Mouse (Mus musculus) heart, postnatal 36 days (tissue): Measurements from ENCODE around the gene Trex1. TPM values are rescaled to one million over a fixed set of nuclear protein-coding genes. Genes with fewer than 3 reads are reported as not detected.

Experiments used
- DNase-seq, 2 experiments: peaks; one replicate each; pipeline ENCODE4 v3.0.0; 2021 to 2022
- intact Hi-C: fragments of 180-260 bp; cut with DNase I; formaldehyde crosslinking; loops from one replicate; pipeline ENCODE4 v1.15.1; 2025
- total RNA-seq, 2 experiments: library from RNA; stranded (reverse); gene quantifications; 2 replicates each; pipeline ENCODE4 v1.2.3; 2021

Gene Trex1
- 10 to 100 TPM; 14.0 to 14.7 TPM for total RNA-seq

GRCm38 (mm10) chr9:109059136-109059903 is at the start of gene Trex1:
Trex1 (minus strand) TSS chr9:109059734.
- DNase-seq, result peak; percentile 88 to 93
- intact Hi-C loops, result loop anchor here (1.0 to 5.0 kb wide), 3 partner anchors 21 to 122 kb away; partner anchors contain the start of genes Shisa5 and Uqcrc1

GRCm38 (mm10) chr9:109107341-109107740 is 47.8 kb upstream of the Trex1 start:
- intact Hi-C loops, result no loop called here
- no peak for DNase-seq

- DNase-seq, result no peak
- intact Hi-C loops, result no loop called here
Observed at GRCm38 (mm10) chr9:109105648-109106047, 46.1 kb upstream of the Trex1 start.

- DNase-seq, result no peak
Observed at GRCm38 (mm10) chr9:109105011-109105410, 45.5 kb upstream of the Trex1 start.

GRCm38 (mm10) chr9:109104083-109104482 is 44.5 kb upstream of the Trex1 start:
- no peak for DNase-seq
- intact Hi-C loops, result no loop called here

More at GRCm38 (mm10) chr9:109105011-109105410, 45.5 kb upstream of the Trex1 start:
- intact Hi-C loops, result no loop called here

- intact Hi-C loops, result no loop called here
- DNase-seq, result no peak
Observed at GRCm38 (mm10) chr9:109103250-109103649, 43.7 kb upstream of the Trex1 start.

GRCm38 (mm10) chr9:109102541-109102940 is 43.0 kb upstream of the Trex1 start:
- intact Hi-C loops, result no loop called here

GRCm38 (mm10) chr9:109101933-109102445 is 42.5 kb upstream of the Trex1 start:
- intact Hi-C loops, result no loop called here
- DNase-seq, result no peak

More at GRCm38 (mm10) chr9:109102541-109102940, 43.0 kb upstream of the Trex1 start:
- DNase-seq, result no peak

GRCm38 (mm10) chr9:109100307-109100928 is 40.9 kb upstream of the Trex1 start:
- intact Hi-C loops, result no loop called here
- DNase-seq, result no peak

- intact Hi-C loops, result no loop called here
- peak in 1 of 2 experiments; percentile 59 for DNase-seq
Observed at GRCm38 (mm10) chr9:109098969-109099368, 39.4 kb upstream of the Trex1 start.

- intact Hi-C loops, result no loop called here
- DNase-seq, result no peak
Observed at GRCm38 (mm10) chr9:109098366-109098765, 38.8 kb upstream of the Trex1 start.

GRCm38 (mm10) chr9:109097831-109098230 is 38.3 kb upstream of the Trex1 start:
- peak in 1 of 2 experiments; percentile 45 for DNase-seq
- intact Hi-C loops, result no loop called here

- no peak for DNase-seq
- intact Hi-C loops, result no loop called here
Observed at GRCm38 (mm10) chr9:109097291-109097690, 37.8 kb upstream of the Trex1 start.

- no peak for DNase-seq
- intact Hi-C loops, result no loop called here
Observed at GRCm38 (mm10) chr9:109096856-109097255, 37.3 kb upstream of the Trex1 start.

- intact Hi-C loops, result no loop called here
- DNase-seq, result no peak
Observed at GRCm38 (mm10) chr9:109096251-109096661, 36.7 kb upstream of the Trex1 start.

- DNase-seq, result peak; percentile 65 to 73
- intact Hi-C loops, result no loop called here
Observed at GRCm38 (mm10) chr9:109095137-109095982, 35.8 kb upstream of the Trex1 start, which contains the start of gene Plxnb1. Plxnb1 (plus strand) TSS chr9:109095389.

- no peak for DNase-seq
- intact Hi-C loops, result no loop called here
Observed at GRCm38 (mm10) chr9:109094553-109095136, 35.1 kb upstream of the Trex1 start.

GRCm38 (mm10) chr9:109093786-109094552 is 34.4 kb upstream of the Trex1 start:
- DNase-seq, result no peak
- intact Hi-C loops, result no loop called here

GRCm38 (mm10) chr9:109092799-109093198 is 33.3 kb upstream of the Trex1 start:
- no peak for DNase-seq
- intact Hi-C loops, result no loop called here
